Mouse (Mus musculus) ES-E14 (cell line): ENCODE results near the gene Chic1.

Experiments used
- HCFC1 ChIP-seq: IDR thresholded peaks from 2 replicates; pipeline ENCODE4 v1.6.1; 2012; ENCODE audit warnings: low read length, inconsistent platforms, borderline replicate concordance; ENCODE audit not compliant: insufficient read depth
- MAFK ChIP-seq: IDR thresholded peaks from 2 replicates; pipeline ENCODE4 v1.6.1; 2014; ENCODE audit warnings: mild to moderate bottlenecking, low read depth, low read length, inconsistent platforms; ENCODE audit not compliant: insufficient read depth
- ZC3H11A ChIP-seq: IDR thresholded peaks from 2 replicates; pipeline ENCODE4 v1.6.1; 2012; ENCODE audit warnings: low read depth, mild to moderate bottlenecking, inconsistent platforms, low read length, borderline replicate concordance
- ZNF384 ChIP-seq: IDR thresholded peaks from 2 replicates; pipeline ENCODE4 v1.6.1; 2012; ENCODE audit warnings: low read depth, low read length, inconsistent platforms

DNA sequence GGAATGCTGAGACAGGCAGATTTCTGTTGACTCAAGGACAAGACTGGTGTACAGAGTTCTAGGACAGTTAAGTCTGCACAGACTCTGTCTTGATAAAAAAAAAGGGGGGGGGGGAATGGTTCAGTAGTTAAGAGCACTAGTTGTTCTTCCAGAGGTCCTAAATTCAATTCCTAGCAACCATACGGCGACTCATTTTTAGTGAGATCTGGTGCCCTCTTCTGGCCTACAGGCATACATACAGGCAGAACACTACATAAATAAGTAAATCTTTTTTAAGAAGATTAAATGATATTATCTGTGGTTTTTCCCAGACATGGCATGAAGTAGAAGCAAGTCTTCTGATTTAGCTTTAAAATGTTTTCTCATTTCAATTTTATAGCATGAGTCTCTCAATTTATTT is 15.4 kb downstream of the Chic1 start:
- TF ChIP-seq ZNF384 (no peak), ZC3H11A (no peak), MAFK (no peak), HCFC1 (no peak)
